Mouse (Mus musculus): ENCODE data around the gene Kif11. TPM values are rescaled to one million over a fixed set of nuclear protein-coding genes. Genes with fewer than 3 reads are reported as not detected.

The Kif11 gene
- polyA plus RNA-seq, 1 experiment from 2014 or later, result 77.0 TPM

DNA sequence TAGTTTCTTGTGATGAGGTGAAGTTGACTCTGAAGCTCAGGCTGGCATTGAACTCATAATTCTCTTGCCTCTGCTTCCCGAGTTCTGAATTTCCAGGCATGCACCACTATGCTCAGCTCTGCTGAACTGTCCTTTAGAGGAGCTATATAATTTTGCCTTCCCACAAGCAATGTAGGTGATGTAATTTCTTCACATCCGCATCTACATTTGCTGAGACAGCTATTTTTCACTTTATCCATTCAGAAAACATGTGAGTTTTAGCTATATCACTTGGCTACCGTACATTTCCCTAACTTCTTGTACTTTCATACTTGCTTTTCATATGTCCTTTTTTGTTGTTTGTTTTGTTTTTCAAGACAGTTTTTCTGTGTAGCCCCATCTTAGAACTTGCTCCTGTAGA is 20.1 kb downstream of the Kif11 start:
- no peak overlapping the region for H3K27ac ChIP-seq (ENCODE audit: low read depth, low read length)
- WGBS, result 87% methylated on average over 3 of the region's 3 CpGs

GRCm38 (mm10) chr19:37400936-37401335 is 24.7 kb downstream of the Kif11 start:
- DNase-seq (ENCODE audit: low spot score), result no peak
- no peak for ATAC-seq (replicated peaks; ENCODE audit: low FRiP score)
- Histone ChIP-seq H3K36me3 (ENCODE audit: control insufficient read depth, insufficient read depth, low read length) (peaks cover 52% of the 10 kb centered on the region), H3K9ac (ENCODE audit: low read depth, low read length) (no peak overlapping the region), H3K9me3 (ENCODE audit: control insufficient read depth, low read length) (no peaks in the 10 kb centered on the region), H3K27ac (ENCODE audit: low read depth, low read length) (no peak overlapping the region), H3K4me1 (replicated peaks; ENCODE audit: control insufficient read depth, insufficient read depth, low read length) (no peaks in the 10 kb centered on the region), H3K4me2 (no peak overlapping the region), H3K27me3 (replicated peaks; ENCODE audit: control insufficient read depth, insufficient read depth, low read length) (no peaks in the 10 kb centered on the region), H3K4me3 (ENCODE audit: low read depth, low read length) (no peak overlapping the region)
- 88% methylated on average over 6 of the region's 6 CpGs for WGBS

More for the DNA sequence above, 20.1 kb downstream of the Kif11 start:
- Histone ChIP-seq H3K27me3 (replicated peaks; ENCODE audit: control insufficient read depth, insufficient read depth, low read length) (no peaks in the 10 kb centered on the region), H3K9ac (ENCODE audit: low read depth, low read length) (no peak overlapping the region), H3K9me3 (ENCODE audit: control insufficient read depth, low read length) (no peaks in the 10 kb centered on the region), H3K4me2 (no peak overlapping the region), H3K4me1 (replicated peaks; ENCODE audit: control insufficient read depth, insufficient read depth, low read length) (no peaks in the 10 kb centered on the region), H3K4me3 (ENCODE audit: low read depth, low read length) (no peak overlapping the region), H3K36me3 (ENCODE audit: control insufficient read depth, insufficient read depth, low read length) (peaks cover 46% of the 10 kb centered on the region)
- ATAC-seq (replicated peaks; ENCODE audit: low FRiP score) (no peak), DNase-seq (ENCODE audit: low spot score) (no peak)

DNA sequence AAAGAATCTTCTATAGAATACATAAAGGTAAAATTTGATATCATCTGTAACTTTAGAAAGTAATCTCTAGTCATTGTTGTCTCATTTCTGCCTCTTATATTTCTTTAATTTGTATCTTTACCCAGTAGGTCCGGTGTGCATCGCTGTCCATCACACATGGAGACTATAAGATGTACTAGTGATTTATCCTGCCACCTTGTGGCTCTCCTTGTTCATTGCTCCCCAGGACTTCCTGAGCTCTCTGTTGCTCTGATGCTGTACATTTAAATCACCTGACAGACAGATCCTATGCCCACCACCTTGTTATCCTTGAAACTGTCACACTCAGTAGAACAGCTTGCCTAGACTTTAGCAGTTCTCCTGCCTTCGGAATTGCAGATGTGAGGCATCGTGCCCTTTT is 42.1 kb downstream of the Kif11 start:
- 83% methylated on average over 4 of the region's 4 CpGs for WGBS
- no peak overlapping the region for H3K4me3 ChIP-seq (ENCODE audit: low read depth, low read length)
- ATAC-seq (replicated peaks; ENCODE audit: low FRiP score) (no peak), DNase-seq (ENCODE audit: low spot score) (no peak)
- H3K27me3 ChIP-seq (replicated peaks; ENCODE audit: control insufficient read depth, insufficient read depth, low read length), result no peaks in the 10 kb centered on the region
- no peaks in the 10 kb centered on the region for H3K9me3 ChIP-seq (ENCODE audit: control insufficient read depth, low read length)
- no peak overlapping the region for H3K27ac ChIP-seq (ENCODE audit: low read depth, low read length)
- peaks cover 43% of the 10 kb centered on the region for H3K36me3 ChIP-seq (ENCODE audit: control insufficient read depth, insufficient read depth, low read length)
- no peaks in the 10 kb centered on the region for H3K4me1 ChIP-seq (replicated peaks; ENCODE audit: control insufficient read depth, insufficient read depth, low read length)
- H3K4me2 ChIP-seq, result no peak overlapping the region
- H3K9ac ChIP-seq (ENCODE audit: low read depth, low read length), result no peak overlapping the region

GRCm38 (mm10) chr19:37419613-37420012 is 43.4 kb downstream of the Kif11 start:
- WGBS, result 39% methylated on average over 3 of the region's 3 CpGs
- no peak overlapping the region for H3K27ac ChIP-seq (ENCODE audit: low read depth, low read length)
- no peak overlapping the region for H3K4me3 ChIP-seq (ENCODE audit: low read depth, low read length)
- DNase-seq (ENCODE audit: low spot score), result no peak
- H3K4me2 ChIP-seq, result no peak overlapping the region
- H3K36me3 ChIP-seq (ENCODE audit: control insufficient read depth, insufficient read depth, low read length), result peaks cover 36% of the 10 kb centered on the region
- ATAC-seq (replicated peaks; ENCODE audit: low FRiP score), result no peak
- no peak overlapping the region for H3K9ac ChIP-seq (ENCODE audit: low read depth, low read length)
- no peaks in the 10 kb centered on the region for H3K9me3 ChIP-seq (ENCODE audit: control insufficient read depth, low read length)
- no peaks in the 10 kb centered on the region for H3K27me3 ChIP-seq (replicated peaks; ENCODE audit: control insufficient read depth, insufficient read depth, low read length)
- H3K4me1 ChIP-seq (replicated peaks; ENCODE audit: control insufficient read depth, insufficient read depth, low read length), result no peaks in the 10 kb centered on the region

GRCm38 (mm10) chr19:37428589-37428988 is 52.4 kb downstream of the Kif11 start:
- no peak overlapping the region for H3K4me2 ChIP-seq
- no peak for DNase-seq (ENCODE audit: low spot score)
- 63% methylated on average over 5 of the region's 5 CpGs for WGBS

GRCm38 (mm10) chr19:37431139-37431756 is 55.0 kb downstream of the Kif11 start:
- Histone ChIP-seq H3K27me3 (replicated peaks; ENCODE audit: control insufficient read depth, insufficient read depth, low read length) (peaks cover 46% of the 10 kb centered on the region), H3K4me2 (no peak overlapping the region), H3K4me3 (ENCODE audit: low read depth, low read length) (no peak overlapping the region), H3K9me3 (ENCODE audit: control insufficient read depth, low read length) (no peaks in the 10 kb centered on the region), H3K27ac (ENCODE audit: low read depth, low read length) (no peak overlapping the region), H3K4me1 (replicated peaks; ENCODE audit: control insufficient read depth, insufficient read depth, low read length) (peaks cover 4% of the 10 kb centered on the region), H3K36me3 (ENCODE audit: control insufficient read depth, insufficient read depth, low read length) (no peaks in the 10 kb centered on the region), H3K9ac (ENCODE audit: low read depth, low read length) (no peak overlapping the region)
- WGBS, result 86% methylated on average over 11 of the region's 11 CpGs
- ATAC-seq (replicated peaks; ENCODE audit: low FRiP score), result no peak
- no peak for DNase-seq (ENCODE audit: low spot score)

More at GRCm38 (mm10) chr19:37428589-37428988, 52.4 kb downstream of the Kif11 start:
- no peak overlapping the region for H3K9ac ChIP-seq (ENCODE audit: low read depth, low read length)
- no peaks in the 10 kb centered on the region for H3K9me3 ChIP-seq (ENCODE audit: control insufficient read depth, low read length)
- peaks cover 23% of the 10 kb centered on the region for H3K27me3 ChIP-seq (replicated peaks; ENCODE audit: control insufficient read depth, insufficient read depth, low read length)
- H3K4me1 ChIP-seq (replicated peaks; ENCODE audit: control insufficient read depth, insufficient read depth, low read length), result no peaks in the 10 kb centered on the region
- no peak overlapping the region for H3K4me3 ChIP-seq (ENCODE audit: low read depth, low read length)
- no peaks in the 10 kb centered on the region for H3K36me3 ChIP-seq (ENCODE audit: control insufficient read depth, insufficient read depth, low read length)
- H3K27ac ChIP-seq (ENCODE audit: low read depth, low read length), result no peak overlapping the region
- no peak for ATAC-seq (replicated peaks; ENCODE audit: low FRiP score)

- Histone ChIP-seq H3K9me3 (ENCODE audit: control insufficient read depth, low read length) (no peaks in the 10 kb centered on the region), H3K27me3 (replicated peaks; ENCODE audit: control insufficient read depth, insufficient read depth, low read length) (peaks cover 61% of the 10 kb centered on the region), H3K27ac (ENCODE audit: low read depth, low read length) (no peak overlapping the region), H3K4me2 (peak overlapping the region; percentile 90), H3K4me1 (replicated peaks; ENCODE audit: control insufficient read depth, insufficient read depth, low read length) (peaks cover 13% of the 10 kb centered on the region), H3K9ac (ENCODE audit: low read depth, low read length) (no peak overlapping the region), H3K4me3 (ENCODE audit: low read depth, low read length) (peak overlapping the region; percentile 78), H3K36me3 (ENCODE audit: control insufficient read depth, insufficient read depth, low read length) (no peaks in the 10 kb centered on the region)
- no peak for DNase-seq (ENCODE audit: low spot score)
- 23% methylated on average over 16 of the region's 16 CpGs for WGBS
- ATAC-seq (replicated peaks; ENCODE audit: low FRiP score), result no peak
Measured at GRCm38 (mm10) chr19:37432868-37433570, 56.8 kb downstream of the Kif11 start.

GRCm38 (mm10) chr19:37433895-37434262 is 57.7 kb downstream of the Kif11 start:
- Histone ChIP-seq H3K4me1 (replicated peaks; ENCODE audit: control insufficient read depth, insufficient read depth, low read length) (peaks cover 13% of the 10 kb centered on the region), H3K9ac (ENCODE audit: low read depth, low read length) (no peak overlapping the region), H3K36me3 (ENCODE audit: control insufficient read depth, insufficient read depth, low read length) (no peaks in the 10 kb centered on the region), H3K4me3 (ENCODE audit: low read depth, low read length) (peak overlapping the region; percentile 78), H3K9me3 (ENCODE audit: control insufficient read depth, low read length) (no peaks in the 10 kb centered on the region), H3K4me2 (peak overlapping the region; percentile 90), H3K27me3 (replicated peaks; ENCODE audit: control insufficient read depth, insufficient read depth, low read length) (peaks cover 60% of the 10 kb centered on the region), H3K27ac (ENCODE audit: low read depth, low read length) (no peak overlapping the region; the same call in 1 of the 2 replicates)
- ATAC-seq (replicated peaks; ENCODE audit: low FRiP score), result peak; percentile 3; the same call in 1 of the 2 replicates
- WGBS, result under 1% methylated on average over 14 of the region's 14 CpGs
- no peak for DNase-seq (ENCODE audit: low spot score)
